ENCODE assay signal across 10 mouse cellular contexts in genomic region chr1:89849861-89850230, GRCm38 (mm10).
A peak's percentile ranks its signal among the peaks of the same experiment; 100 is the strongest.
DNase-seq lines count a peak whose midpoint lies in the region; ATAC-seq and TF ChIP-seq lines count a peak whose summit lies in the region.
"Had no signal": no experiment of that assay in that cellular context is flagged by ENCODE, and none has a peak within 500 bp of the region (broad histone marks: within the 10 kb centered on the region; RNA-seq: fewer than 3 reads in every experiment).

No protein-coding gene starts in this region.

- no peak for DNase-seq in frontal cortex, postnatal 25 days (ENCODE audit: low spot score in 2 of 2)
- peak; percentile 53 for DNase-seq in layer of hippocampus, adult 9-10 months (ENCODE audit: low spot score)
- DNase-seq in adrenal gland, adult (ENCODE audit: inconsistent age in 2 of 2, low spot score in 1 of 2): no peak
- no peak for DNase-seq in spleen, postnatal 10 days (ENCODE audit: low spot score in 2 of 2)
- DNase-seq: cerebellum, adult 8-10 months had no signal

- H3K4me2 ChIP-seq in limb, embryonic 15.5 days: peak overlapping the region; percentile 36; the same call in 1 of the 2 replicates

- 50% methylated on average over 7 of the region's 7 CpGs for WGBS in limb, embryonic 15.5 days

- H3K36me3 ChIP-seq in limb, embryonic 15.5 days: no peaks in the 10 kb centered on the region

- no peak overlapping the region for H3K9ac ChIP-seq in limb, embryonic 15.5 days

- TF ChIP-seq POLR2A in cortical plate, adult 2 months (IDR thresholded peaks at IDR 0.05; ENCODE audit: extremely low read depth, insufficient read depth, low read length): no peak

- ATAC-seq in frontal cortex, adult (ENCODE audit: low TSS enrichment): peak; percentile 81
- ATAC-seq in limb, embryonic 15.5 days (ENCODE audit: insufficient number of reproducible peaks, low FRiP score, low TSS enrichment, low read depth): 0 out of 2 replicates have a peak, but pooled peaks have one; percentile 22
- no peak for ATAC-seq in erythroblast, adult 5-6 weeks (replicated peaks; ENCODE audit: low FRiP score, poor library complexity, severe bottlenecking)
- ATAC-seq: CD4-positive, CD25-positive, alpha-beta regulatory T cell, adult 4 months had no signal

- H3K27me3 ChIP-seq in limb, embryonic 15.5 days: peaks cover 20% of the 10 kb centered on the region

- H3K27ac ChIP-seq in cortical plate, adult 2 months (ENCODE audit: insufficient read depth, low read length): 0 out of 2 replicates have a peak overlapping the region, but pooled peaks have one; percentile 19
- H3K27ac ChIP-seq in limb, embryonic 15.5 days: no peak overlapping the region

- no peak overlapping the region for H3K4me3 ChIP-seq in cortical plate, adult 2 months (ENCODE audit: insufficient read depth, low read length)
- H3K4me3 ChIP-seq in limb, embryonic 15.5 days: no peak overlapping the region

- H3K4me1 ChIP-seq in cortical plate, adult 2 months (ENCODE audit: control insufficient read depth, insufficient read depth, low read length): peaks cover 4% of the 10 kb centered on the region; the same call in 1 of the 2 replicates
- peaks cover 45% of the 10 kb centered on the region for H3K4me1 ChIP-seq in limb, embryonic 15.5 days

- TF ChIP-seq CTCF in cortical plate, adult 2 months (IDR thresholded peaks at IDR 0.05; ENCODE audit: extremely low read depth, insufficient read depth, low read length): no peak

- no peaks in the 10 kb centered on the region for H3K9me3 ChIP-seq in limb, embryonic 15.5 days
